Mouse (Mus musculus) A20 (cell line): Measurements from ENCODE around the gene Sec24c.
A peak's percentile ranks its signal among the peaks of the same experiment; 100 is the strongest.

Source experiments
- DNase-seq: peaks from one replicate; pipeline ENCODE4 v3.0.0-alpha.2; 2011; ENCODE audit warnings: low read depth, low spot score

The Sec24c gene

GRCm38 (mm10) chr14:20698515-20698914 lies 24.4 kb downstream of the Sec24c start:
- peak; percentile 11 for DNase-seq

- DNase-seq = peak; percentile 27
Observed at GRCm38 (mm10) chr14:20700362-20700761, 26.3 kb downstream of the Sec24c start.

- DNase-seq = peak; percentile 49
Observed at GRCm38 (mm10) chr14:20701554-20701953, 27.4 kb downstream of the Sec24c start.

- peak; percentile 42 for DNase-seq
Observed at GRCm38 (mm10) chr14:20702096-20702740, 28.1 kb downstream of the Sec24c start.

- peak; percentile 92 for DNase-seq
Observed at GRCm38 (mm10) chr14:20702741-20703381, 28.8 kb downstream of the Sec24c start, which contains the start of gene Chchd1. Gene Chchd1 (plus strand): TSS chr14:20703006.

- DNase-seq = peak; percentile 16
Observed at GRCm38 (mm10) chr14:20703461-20703860, 29.4 kb downstream of the Sec24c start.

GRCm38 (mm10) chr14:20707201-20708190 lies 33.4 kb downstream of the Sec24c start, which contains the start of gene Zswim8:
Gene Zswim8 (plus strand): TSS chr14:20707552.
- peak; percentile 89 for DNase-seq

- no peak for DNase-seq
Observed at GRCm38 (mm10) chr14:20708239-20708638, 34.1 kb downstream of the Sec24c start.

- no peak for DNase-seq
Observed at GRCm38 (mm10) chr14:20713832-20714231, 39.7 kb downstream of the Sec24c start.

- DNase-seq = no peak
Observed at GRCm38 (mm10) chr14:20718443-20718842, 44.3 kb downstream of the Sec24c start.

- DNase-seq = no peak
Observed at GRCm38 (mm10) chr14:20719767-20720166, 45.7 kb downstream of the Sec24c start.

- DNase-seq = no peak
Observed at GRCm38 (mm10) chr14:20721371-20721770, 47.3 kb downstream of the Sec24c start.

- no peak for DNase-seq
Observed at GRCm38 (mm10) chr14:20723006-20723405, 48.9 kb downstream of the Sec24c start.

- peak; percentile 43 for DNase-seq
Observed at GRCm38 (mm10) chr14:20724043-20724442, 49.9 kb downstream of the Sec24c start.

GRCm38 (mm10) chr14:20725660-20726339 lies 51.7 kb downstream of the Sec24c start:
- DNase-seq = no peak

GRCm38 (mm10) chr14:20729871-20730270 lies 55.8 kb downstream of the Sec24c start:
- DNase-seq = no peak

- DNase-seq = no peak
Observed at GRCm38 (mm10) chr14:20730853-20731602, 56.9 kb downstream of the Sec24c start.

- DNase-seq = peak; percentile 37
Observed at GRCm38 (mm10) chr14:20733041-20733951, 59.2 kb downstream of the Sec24c start.

- DNase-seq = peak; percentile 96
Observed at GRCm38 (mm10) chr14:20733952-20734774, 60.1 kb downstream of the Sec24c start, which contains the start of gene Ndst2. Gene Ndst2 (minus strand): TSS chr14:20734562.
